24 mouse cellular contexts compared by ENCODE assay signal in genomic region chr1:20928487-20928886, GRCm38 (mm10). TPM values are rescaled to one million over a fixed set of nuclear protein-coding genes. Genes with fewer than 3 reads are reported as not detected.
A peak's percentile ranks its signal among the peaks of the same experiment; 100 is the strongest.
DNase-seq lines count a peak whose midpoint lies in the region; ATAC-seq and TF ChIP-seq lines count a peak whose summit lies in the region.
"Had no signal": no experiment of that assay in that cellular context is flagged by ENCODE, and none has a peak within 500 bp of the region (broad histone marks: within the 10 kb centered on the region; RNA-seq: fewer than 3 reads in every experiment).

No protein-coding gene starts in this region.

- peaks cover 69% of the 10 kb centered on the region for H3K4me1 ChIP-seq in G1E (ENCODE audit: insufficient read depth, low read depth, low read length)
- peaks cover 26% of the 10 kb centered on the region for H3K4me1 ChIP-seq in liver, embryonic 13.5 days (replicated peaks)
- H3K4me1 ChIP-seq: embryonic facial prominence, embryonic 10.5 days; forebrain, embryonic 10.5 days; hindbrain, embryonic 10.5 days; intestine, embryonic 15.5 days had no signal

- no peak overlapping the region for H3K9ac ChIP-seq in liver, embryonic 13.5 days
- H3K9ac ChIP-seq: heart, embryonic 15.5 days; hindbrain, embryonic 14.5 days; intestine, embryonic 15.5 days had no signal

- no peak overlapping the region for H3K4me3 ChIP-seq in G1E (ENCODE audit: low read depth, low read length)
- H3K4me3 ChIP-seq in liver, embryonic 13.5 days (replicated peaks), result no peak overlapping the region
- H3K4me3 ChIP-seq: embryonic facial prominence, embryonic 10.5 days; erythroblast, embryonic 14.5 days; forebrain, embryonic 10.5 days; heart, adult 2 months; heart, embryonic 15.5 days; hindbrain, embryonic 10.5 days; intestine, embryonic 15.5 days had no signal

- H3K36me3 ChIP-seq in G1E (replicated peaks), result no peaks in the 10 kb centered on the region
- no peaks in the 10 kb centered on the region for H3K36me3 ChIP-seq in liver, embryonic 13.5 days
- H3K36me3 ChIP-seq: embryonic facial prominence, embryonic 10.5 days; forebrain, embryonic 10.5 days; heart, embryonic 15.5 days; intestine, embryonic 15.5 days had no signal

- WGBS in liver, embryonic 13.5 days (ENCODE audit: insufficient replicate concordance), result 14% methylated on average over 4 of the region's 4 CpGs

- H3K9me3 ChIP-seq in G1E (replicated peaks), result no peaks in the 10 kb centered on the region
- H3K9me3 ChIP-seq in liver, embryonic 13.5 days (replicated peaks), result no peaks in the 10 kb centered on the region
- H3K9me3 ChIP-seq: embryonic facial prominence, embryonic 10.5 days; forebrain, embryonic 10.5 days; heart, embryonic 15.5 days; hindbrain, embryonic 10.5 days; intestine, embryonic 15.5 days had no signal

- H3K27me3 ChIP-seq in G1E (ENCODE audit: insufficient read depth, low read length), result no peaks in the 10 kb centered on the region
- no peaks in the 10 kb centered on the region for H3K27me3 ChIP-seq in liver, embryonic 13.5 days
- H3K27me3 ChIP-seq: heart, embryonic 15.5 days; intestine, embryonic 15.5 days; Patski had no signal

- H3K4me2 ChIP-seq in liver, embryonic 13.5 days, result no peak overlapping the region
- H3K4me2 ChIP-seq: heart, embryonic 11.5 days; heart, embryonic 15.5 days; hindbrain, embryonic 14.5 days; intestine, embryonic 15.5 days had no signal

- no peak for DNase-seq in G1E (ENCODE audit: low spot score)
- DNase-seq in liver, embryonic 13.5 days, result no peak
- no peak for DNase-seq in cerebellum, adult 9-11 months
- no peak for DNase-seq in adrenal gland, adult 18-20 months (ENCODE audit: low spot score in 2 of 2)
- no peak for DNase-seq in adrenal gland, postnatal 10 days
- DNase-seq: adrenal gland, adult 2 months; adrenal gland, postnatal 36 days; cerebellum, adult 9-10 months; cerebellum, postnatal 36 days; heart, adult 2 months; heart, postnatal 14 days had no signal

- TF ChIP-seq CTCF in G1E (IDR thresholded peaks at IDR 0.05; ENCODE audit: low read depth, low read length), result no peak

- ATAC-seq in G1E (ENCODE audit: extremely low read depth, insufficient number of reproducible peaks, low FRiP score, poor library complexity, severe bottlenecking), result peak; percentile 71
- ATAC-seq in common myeloid progenitor, adult 5-6 weeks (replicated peaks; ENCODE audit: low read depth, poor library complexity, severe bottlenecking), result peak; percentile 65
- peak; percentile 64 for ATAC-seq in liver, embryonic 13.5 days (ENCODE audit: low read depth)
- peak; percentile 67 for ATAC-seq in megakaryocyte progenitor cell, adult 5-6 weeks (replicated peaks; ENCODE audit: poor library complexity)
- ATAC-seq: activated CD4-positive, CD25-positive, alpha-beta regulatory T cell, adult 4 months; forebrain, embryonic 14.5 days; intestine, embryonic 15.5 days; Patski had no signal

- H3K27ac ChIP-seq in liver, embryonic 13.5 days, result no peak overlapping the region
- H3K27ac ChIP-seq: embryonic facial prominence, embryonic 10.5 days; forebrain, embryonic 10.5 days; heart, adult 2 months; heart, embryonic 15.5 days; hindbrain, embryonic 10.5 days; hindbrain, embryonic 14.5 days; intestine, embryonic 15.5 days had no signal

RNA-seq across cellular contexts. Expression of gene Efhc1, which starts 22.9 kb away (rescaled TPM):
- total RNA-seq in G1E (2014; fragmentation: Nextera tagmentation), result not detected in 2 replicates
- not detected in 2 replicates for total RNA-seq in G1E (2017)
- polyA plus RNA-seq in G1E (2012), result not detected in 2 replicates
- 0.73 TPM in 1 of 2 replicates, not detected in the other for total RNA-seq in common myeloid progenitor, adult 5-6 weeks (2017)
- polyA plus RNA-seq in liver, embryonic 13.5 days (2015; fragmentation: Nextera tagmentation; extraction: Ambion mirVana), result 0.41 and 0.45 TPM in 2 replicates
- total RNA-seq in megakaryocyte progenitor cell, adult 5-6 weeks (2015), result 0.07 and 1.5 TPM in 2 replicates
- 0.20 and 0.21 TPM in 2 replicates for total RNA-seq in megakaryocyte progenitor cell, adult 5-6 weeks (2017)
- total RNA-seq in adrenal gland, adult 18-20 months (2021), result 1 to 10 TPM; 1.9 to 2.6 TPM
- 1 to 10 TPM; 1.5 to 3.2 TPM for total RNA-seq in adrenal gland, postnatal 10 days (2021)
- polyA plus RNA-seq: erythroblast, embryonic 14.5 days had no signal

RNA-seq across cellular contexts. Expression of gene Paqr8, which starts 38.1 kb away (rescaled TPM):
- total RNA-seq in G1E (2014; fragmentation: Nextera tagmentation) (not detected in 2 replicates), G1E (2017) (under 0.01 and 0.11 TPM in 2 replicates)
- 0.13 and 0.24 TPM in 2 replicates for polyA plus RNA-seq in G1E (2012)
- 3.2 and 4.6 TPM in 2 replicates for total RNA-seq in common myeloid progenitor, adult 5-6 weeks (2017)
- 0.44 and 0.48 TPM in 2 replicates for polyA plus RNA-seq in liver, embryonic 13.5 days (2015; fragmentation: Nextera tagmentation; extraction: Ambion mirVana)
- 1.6 and 3.9 TPM in 2 replicates for total RNA-seq in megakaryocyte progenitor cell, adult 5-6 weeks (2015)
- total RNA-seq in megakaryocyte progenitor cell, adult 5-6 weeks (2017), result 2.4 and 3.5 TPM in 2 replicates
- total RNA-seq in adrenal gland, adult 18-20 months (2021), result 10 to 100 TPM; 41.0 to 48.2 TPM
- total RNA-seq in adrenal gland, postnatal 10 days (2021), result 10 to 100 TPM; 20.7 to 22.4 TPM
